Mouse (Mus musculus): Measurements from ENCODE around the gene Sult5a1.
"Not testable (repeated sequence)": the region's sequence is repeated elsewhere in the genome, so short reads cannot be mapped to it uniquely, and the experiment has no call there.

Gene Sult5a1

GRCm38 (mm10) chr8:123135406-123135805 lies 22.7 kb downstream of the Sult5a1 start:
- DNase-seq (ENCODE audit: low spot score in 2 of 2), result peak in 1 of 2 experiments; percentile 21

- no peak for DNase-seq (ENCODE audit: low spot score in 2 of 2)
Measured at GRCm38 (mm10) chr8:123134149-123134713, 23.9 kb downstream of the Sult5a1 start.

- no peak for DNase-seq (ENCODE audit: low spot score in 2 of 2)
Measured at GRCm38 (mm10) chr8:123132953-123133352, 25.2 kb downstream of the Sult5a1 start.

GRCm38 (mm10) chr8:123131041-123131440 lies 27.1 kb downstream of the Sult5a1 start:
- DNase-seq (ENCODE audit: low spot score in 2 of 2), result no peak

GRCm38 (mm10) chr8:123126193-123126816 lies 31.8 kb downstream of the Sult5a1 start:
- no peak for DNase-seq (ENCODE audit: low spot score in 2 of 2)

- no peak for DNase-seq (ENCODE audit: low spot score in 2 of 2)
Measured at GRCm38 (mm10) chr8:123122670-123123069, 35.4 kb downstream of the Sult5a1 start.

- DNase-seq (ENCODE audit: low spot score in 2 of 2), result no peak
Measured at GRCm38 (mm10) chr8:123122059-123122458, 36.1 kb downstream of the Sult5a1 start.

GRCm38 (mm10) chr8:123117744-123118143 lies 40.4 kb downstream of the Sult5a1 start:
- DNase-seq (ENCODE audit: low spot score in 2 of 2), result no peak

GRCm38 (mm10) chr8:123117127-123117731 lies 40.9 kb downstream of the Sult5a1 start, which contains the start of gene Cpne7:
Cpne7 (plus strand) TSS chr8:123117374.
- DNase-seq (ENCODE audit: low spot score in 2 of 2), result no peak

GRCm38 (mm10) chr8:123114644-123115043 lies 43.5 kb downstream of the Sult5a1 start:
- no peak for DNase-seq (ENCODE audit: low spot score in 2 of 2)

GRCm38 (mm10) chr8:123113908-123114469 lies 44.1 kb downstream of the Sult5a1 start:
- no peak for DNase-seq (ENCODE audit: low spot score in 2 of 2)

GRCm38 (mm10) chr8:123112892-123113291 lies 45.2 kb downstream of the Sult5a1 start:
- no peak for DNase-seq (ENCODE audit: low spot score in 2 of 2)

- no peak for DNase-seq (ENCODE audit: low spot score in 2 of 2)
Measured at GRCm38 (mm10) chr8:123110649-123111048, 47.5 kb downstream of the Sult5a1 start.

- no peak for DNase-seq (ENCODE audit: low spot score in 2 of 2)
Measured at GRCm38 (mm10) chr8:123108953-123109352, 49.2 kb downstream of the Sult5a1 start.

- no peak for DNase-seq (ENCODE audit: low spot score in 2 of 2)
Measured at GRCm38 (mm10) chr8:123108010-123108409, 50.1 kb downstream of the Sult5a1 start.

GRCm38 (mm10) chr8:123106531-123106930 lies 51.6 kb downstream of the Sult5a1 start:
- no peak for DNase-seq (ENCODE audit: low spot score in 2 of 2)

GRCm38 (mm10) chr8:123105553-123106326 lies 52.4 kb downstream of the Sult5a1 start:
- no peak for DNase-seq (ENCODE audit: low spot score in 2 of 2)

- no peak for DNase-seq (ENCODE audit: low spot score in 2 of 2)
Measured at GRCm38 (mm10) chr8:123104046-123104767, 53.9 kb downstream of the Sult5a1 start.

GRCm38 (mm10) chr8:123103285-123103684 lies 54.8 kb downstream of the Sult5a1 start:
- DNase-seq (ENCODE audit: low spot score in 2 of 2), result no peak

- not testable (repeated sequence) for DNase-seq (ENCODE audit: low spot score in 2 of 2)
Measured at GRCm38 (mm10) chr8:123102855-123103254, 55.3 kb downstream of the Sult5a1 start.
